Mouse (Mus musculus) erythroblast, adult 5-6 weeks (primary cell): ENCODE data around the gene Mrpl1. TPM values are rescaled to one million over a fixed set of nuclear protein-coding genes. Genes with fewer than 3 reads are reported as not detected.

Experiments used
- ATAC-seq: replicated peaks from 2 replicates; pipeline ENCODE4 v1.8.0; 2016; ENCODE audit warnings: moderate number of reproducible peaks, mild to moderate bottlenecking, moderate TSS enrichment, inconsistent platforms; ENCODE audit not compliant: poor library complexity, low FRiP score, severe bottlenecking
- total RNA-seq, 2 experiments: library from RNA; stranded (forward) in 1 of 2; stranded (reverse) in 1 of 2; fragments of 150-400 nt in 1 of 2; fragments of 200-764, 138-1000 nt in 1 of 2; gene quantifications; 2 replicates each; pipeline versions ENCODE4 v1.2.3 to v1.2.4; 2015 to 2017; ENCODE audit warnings: low replicate concordance in 2 of 2

The Mrpl1 gene
- total RNA-seq, 2 experiments from 2014 or later: 5.0 to 6.8 TPM

DNA sequence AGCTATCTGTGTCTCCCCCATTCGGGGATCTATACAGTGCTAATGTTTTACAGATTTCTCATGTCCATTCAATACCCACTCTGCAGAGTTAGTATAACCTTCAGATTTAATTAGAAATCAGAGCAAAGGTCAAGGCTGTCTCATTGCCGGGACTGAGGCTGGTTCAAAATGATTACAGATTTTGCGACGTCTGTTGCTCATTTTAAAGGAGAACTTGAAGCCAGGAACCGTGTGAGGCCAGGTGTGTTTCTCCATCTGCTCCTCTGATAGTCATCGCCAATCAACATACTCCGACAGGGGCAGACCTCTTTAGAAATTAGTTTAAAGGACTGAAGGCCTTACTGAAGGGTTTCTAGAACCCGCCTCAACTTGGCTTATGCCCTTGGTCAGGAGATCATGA, 96.5 kb downstream of the Mrpl1 start:
- no peak for ATAC-seq

- ATAC-seq: no peak
These were observed 97.0 kb downstream of the Mrpl1 start for GRCm38 (mm10) chr5:96306271-96306670.

- ATAC-seq: no peak
These were observed 97.5 kb downstream of the Mrpl1 start for GRCm38 (mm10) chr5:96306826-96307225.

DNA sequence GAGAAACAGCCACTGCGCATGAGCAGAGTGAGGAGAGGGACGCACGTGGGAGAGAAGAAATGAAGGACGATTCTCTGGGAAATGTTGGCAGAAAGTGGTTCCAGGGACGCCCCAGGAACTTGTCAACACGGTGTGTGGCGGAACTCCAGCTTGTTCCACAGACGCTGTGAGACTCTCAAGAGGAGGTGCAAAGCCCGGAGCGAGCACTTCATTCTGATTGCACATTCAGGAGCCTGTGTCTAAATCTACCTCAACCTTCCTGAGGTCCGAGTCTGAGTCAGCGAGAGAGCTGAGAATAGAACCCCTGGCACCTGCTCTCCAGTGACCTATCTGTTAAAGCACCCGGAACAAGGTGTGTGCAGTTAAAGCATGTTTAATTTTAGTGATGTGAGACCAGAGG, 98.8 kb downstream of the Mrpl1 start:
- ATAC-seq: no peak

GRCm38 (mm10) chr5:96308645-96309044, 99.4 kb downstream of the Mrpl1 start:
- ATAC-seq: no peak

- no peak for ATAC-seq
These were observed 100.3 kb downstream of the Mrpl1 start for GRCm38 (mm10) chr5:96309566-96309965.

- no peak for ATAC-seq
These were observed 102.4 kb downstream of the Mrpl1 start for GRCm38 (mm10) chr5:96311677-96312076.

Other genes starting within 250 kb of the Mrpl1 start
- gene Cnot6l, start 45.3 kb upstream of the Mrpl1 start, total RNA-seq (2015; ENCODE audit: low replicate concordance): 14.0 and 20.9 TPM in 2 replicates
- 4.7 and 7.8 TPM in 2 replicates for gene Cnot6l, start 45.3 kb upstream of the Mrpl1 start, total RNA-seq (2017; ENCODE audit: low replicate concordance)
- not detected in 2 replicates for gene Fras1, start 164.5 kb downstream of the Mrpl1 start, total RNA-seq (2015; ENCODE audit: low replicate concordance)
- 0.17 TPM in 1 of 2 replicates, not detected in the other for gene Fras1, start 164.5 kb downstream of the Mrpl1 start, total RNA-seq (2017; ENCODE audit: low replicate concordance)